Mouse (Mus musculus) embryonic fibroblast, embryonic 13.5 days (primary cell): Measurements from ENCODE around the gene Rab11fip5.

Source experiments
- CTCF ChIP-seq: IDR thresholded peaks from 2 replicates; pipeline ENCODE4 v1.5.1; 2011; ENCODE audit warnings: mild to moderate bottlenecking, control low read depth, low read length, moderate library complexity, borderline replicate concordance; ENCODE audit not compliant: insufficient read depth
- POLR2A ChIP-seq: IDR thresholded peaks from 2 replicates; pipeline ENCODE4 v1.6.1; 2011; ENCODE audit warnings: low read depth, mild to moderate bottlenecking, control low read depth, low read length, moderate library complexity

GRCm38 (mm10) chr6:85395360-85395759 is 20.9 kb upstream of the Rab11fip5 start:
- TF ChIP-seq POLR2A (no peak), CTCF (no peak)
